Mouse (Mus musculus): ENCODE measurements around the gene Prss44.

DNA sequence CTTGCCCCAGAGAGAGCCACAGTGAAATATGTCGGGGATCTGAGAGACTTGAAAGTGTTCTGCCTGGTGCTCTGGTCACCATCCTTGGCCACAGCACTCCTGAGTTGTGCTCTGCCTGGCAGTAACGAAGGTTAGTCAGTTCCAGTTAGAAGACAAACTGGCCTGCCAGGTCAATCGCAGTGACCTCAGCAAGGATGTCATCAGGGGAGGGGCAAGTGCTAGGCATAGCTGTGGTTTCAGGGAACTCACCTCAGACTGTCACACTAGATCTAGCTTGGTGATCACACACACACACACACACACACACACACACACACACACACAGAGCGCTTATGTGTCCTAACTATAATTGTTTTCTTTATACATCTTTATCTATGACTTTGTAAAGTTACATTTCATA is 10.5 kb upstream of the Prss44 start:
- no peak for TF ChIP-seq POLR2A (IDR thresholded peaks at IDR 0.05; ENCODE audit: control insufficient read depth, low read depth, low read length)
- TF ChIP-seq CTCF (IDR thresholded peaks at IDR 0.05; ENCODE audit: control insufficient read depth, insufficient read depth, insufficient replicate concordance, low read depth, low read length) = no peak
